Mouse (Mus musculus): Measurements from ENCODE around the gene Slc43a2.

The Slc43a2 gene

GRCm38 (mm10) chr11:75531469-75532242 lies at the start of gene Slc43a2:
TSS of gene Slc43a2 (plus strand) at chr11:75531694.
- DNase-seq (ENCODE audit: inconsistent age in 2 of 2, low spot score in 1 of 2), result peak; percentile 94 to 97

GRCm38 (mm10) chr11:75486192-75486591 lies 45.3 kb upstream of the Slc43a2 start:
- DNase-seq (ENCODE audit: inconsistent age in 2 of 2, low spot score in 1 of 2), result no peak

- peak; percentile 97 to 100 for DNase-seq (ENCODE audit: inconsistent age in 2 of 2, low spot score in 1 of 2)
These were observed 44.8 kb upstream of the Slc43a2 start, which contains the start of gene Prpf8 for GRCm38 (mm10) chr11:75486601-75487285. TSS of gene Prpf8 (plus strand) at chr11:75486816.

- no peak for DNase-seq (ENCODE audit: inconsistent age in 2 of 2, low spot score in 1 of 2)
These were observed 44.0 kb upstream of the Slc43a2 start for GRCm38 (mm10) chr11:75487496-75487895.

GRCm38 (mm10) chr11:75494296-75495049 lies 37.0 kb upstream of the Slc43a2 start:
- no peak for DNase-seq (ENCODE audit: inconsistent age in 2 of 2, low spot score in 1 of 2)

- DNase-seq (ENCODE audit: inconsistent age in 2 of 2, low spot score in 1 of 2), result peak in 1 of 2 experiments; percentile 72
These were observed 33.4 kb upstream of the Slc43a2 start for GRCm38 (mm10) chr11:75498126-75498525.

GRCm38 (mm10) chr11:75508162-75508561 lies 23.3 kb upstream of the Slc43a2 start:
- no peak for DNase-seq (ENCODE audit: inconsistent age in 2 of 2, low spot score in 1 of 2)

GRCm38 (mm10) chr11:75508904-75509303 lies 22.6 kb upstream of the Slc43a2 start:
- peak; percentile 30 to 57 for DNase-seq (ENCODE audit: inconsistent age in 2 of 2, low spot score in 1 of 2)

- peak; percentile 83 to 94 for DNase-seq (ENCODE audit: inconsistent age in 2 of 2, low spot score in 1 of 2)
These were observed 21.5 kb upstream of the Slc43a2 start, which contains the start of gene Rilp for GRCm38 (mm10) chr11:75509741-75510626. TSS of gene Rilp (plus strand) at chr11:75510094.

- DNase-seq (ENCODE audit: inconsistent age in 2 of 2, low spot score in 1 of 2), result peak; percentile 94 to 98
These were observed 20.9 kb upstream of the Slc43a2 start for GRCm38 (mm10) chr11:75510627-75510993.

- peak; percentile 54 to 75 for DNase-seq (ENCODE audit: inconsistent age in 2 of 2, low spot score in 1 of 2)
These were observed 20.3 kb upstream of the Slc43a2 start for GRCm38 (mm10) chr11:75511213-75511612.

- no peak for DNase-seq (ENCODE audit: inconsistent age in 2 of 2, low spot score in 1 of 2)
These were observed 19.0 kb upstream of the Slc43a2 start for GRCm38 (mm10) chr11:75512301-75513018.

GRCm38 (mm10) chr11:75513336-75513735 lies 18.2 kb upstream of the Slc43a2 start, which contains the start of gene Scarf1:
TSS of gene Scarf1 (plus strand) at chr11:75513540.
- DNase-seq (ENCODE audit: inconsistent age in 2 of 2, low spot score in 1 of 2), result peak; percentile 60 to 77

- DNase-seq (ENCODE audit: inconsistent age in 2 of 2, low spot score in 1 of 2), result no peak
These were observed 16.3 kb upstream of the Slc43a2 start for GRCm38 (mm10) chr11:75515186-75515585.

GRCm38 (mm10) chr11:75519834-75520633 lies 11.5 kb upstream of the Slc43a2 start:
- no peak for DNase-seq (ENCODE audit: inconsistent age in 2 of 2, low spot score in 1 of 2)

GRCm38 (mm10) chr11:75521609-75522008 lies 9.9 kb upstream of the Slc43a2 start:
- no peak for DNase-seq (ENCODE audit: inconsistent age in 2 of 2, low spot score in 1 of 2)

GRCm38 (mm10) chr11:75522793-75523192 lies 8.7 kb upstream of the Slc43a2 start:
- DNase-seq (ENCODE audit: inconsistent age in 2 of 2, low spot score in 1 of 2), result no peak

- no peak for DNase-seq (ENCODE audit: inconsistent age in 2 of 2, low spot score in 1 of 2)
These were observed 5.9 kb upstream of the Slc43a2 start for GRCm38 (mm10) chr11:75525531-75526125.
